Mouse (Mus musculus) layer of hippocampus, postnatal 36 days (tissue): Measurements from ENCODE around the gene Ethe1. TPM values are rescaled to one million over a fixed set of nuclear protein-coding genes. Genes with fewer than 3 reads are reported as not detected.

Experiments
- DNase-seq, 2 experiments: peaks; one replicate each; pipeline ENCODE4 v3.0.0; 2022
- total RNA-seq, 2 experiments: library from RNA; stranded (reverse); gene quantifications; 2 replicates each; pipeline ENCODE4 v1.2.3; 2021

Ethe1 gene
- total RNA-seq, 2 experiments from 2014 or later: 10.0 to 12.0 TPM

DNA sequence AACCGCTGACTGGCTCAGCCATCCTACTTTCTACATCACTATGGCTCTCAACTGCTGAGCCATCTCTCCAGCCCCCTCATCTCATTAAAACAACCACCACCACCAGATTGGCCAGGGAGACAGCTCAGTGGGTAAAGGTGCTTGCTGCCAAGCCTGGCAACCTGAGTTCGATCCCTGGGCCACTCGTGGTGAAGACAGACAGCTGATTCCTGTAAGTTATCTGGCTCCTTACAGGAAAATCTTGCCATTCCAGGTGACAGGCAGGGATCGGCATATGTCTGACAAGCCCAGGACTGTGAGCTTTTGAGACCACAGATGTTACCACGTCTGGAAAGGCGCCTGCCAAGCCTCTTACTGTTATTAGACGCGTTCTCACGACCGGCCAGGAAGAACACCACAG lies 9.5 kb upstream of the Ethe1 start:
- no peak for DNase-seq

DNA sequence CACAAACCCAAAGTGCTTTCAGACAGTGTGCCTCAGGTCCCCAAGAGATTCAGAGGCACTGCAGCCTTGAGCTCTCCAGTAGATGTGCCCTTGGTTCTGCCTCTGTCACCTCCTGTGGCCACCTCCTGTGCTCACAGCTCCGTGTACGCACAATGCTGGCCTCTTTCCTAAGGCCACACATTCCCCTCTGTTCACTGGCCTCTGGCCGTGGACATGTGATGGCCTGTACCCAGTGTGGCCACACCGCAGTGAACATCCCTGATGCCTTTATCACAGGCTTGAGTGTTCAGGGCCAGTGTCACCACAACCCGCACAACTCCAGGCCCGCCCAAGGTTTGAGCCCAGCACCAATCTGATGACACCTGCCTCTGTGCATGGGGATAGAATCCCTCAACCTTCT lies 2.5 kb upstream of the Ethe1 start:
- DNase-seq: no peak

DNA sequence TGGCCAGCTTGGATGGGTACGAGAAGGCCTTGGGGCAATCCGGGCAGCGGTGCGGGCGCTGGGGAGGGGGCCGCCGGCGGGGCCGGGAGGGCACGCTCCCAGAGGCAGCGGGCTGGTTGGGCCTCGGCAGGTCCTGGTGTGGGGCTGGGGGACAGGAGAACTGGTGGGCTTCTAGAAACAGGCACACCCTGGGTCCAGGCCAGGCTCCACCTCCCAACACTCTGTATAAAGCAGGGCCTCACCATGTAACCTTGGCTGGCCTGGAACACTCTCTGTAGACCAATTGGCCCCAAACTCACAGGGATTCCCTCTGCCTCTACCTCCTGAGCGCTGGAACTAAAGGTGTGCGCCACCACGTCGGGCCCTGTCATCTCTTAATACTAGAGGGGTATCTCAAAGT lies 1.3 kb upstream of the Ethe1 start:
- DNase-seq: no peak

DNA sequence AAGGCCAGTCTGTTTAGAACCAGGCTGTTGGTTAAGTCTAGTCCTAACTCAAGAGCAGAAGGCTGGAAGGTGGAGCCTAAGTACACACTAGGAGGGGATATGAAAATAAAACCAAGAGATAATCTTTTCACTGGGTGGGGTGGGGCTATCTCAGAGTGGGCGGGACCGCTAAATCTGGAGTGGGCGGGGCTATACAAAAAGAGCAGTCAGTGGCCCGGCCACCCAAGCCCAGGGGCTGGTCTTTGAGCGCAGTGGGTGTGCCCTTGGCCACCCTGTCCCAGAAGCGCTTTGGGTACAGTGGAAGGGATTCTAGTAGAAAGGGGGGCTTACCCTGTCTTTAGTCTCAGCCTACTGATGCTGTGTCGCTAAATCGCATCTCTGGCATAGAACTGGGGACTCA lies 515 bp upstream of the Ethe1 start:
- DNase-seq: no peak

DNA sequence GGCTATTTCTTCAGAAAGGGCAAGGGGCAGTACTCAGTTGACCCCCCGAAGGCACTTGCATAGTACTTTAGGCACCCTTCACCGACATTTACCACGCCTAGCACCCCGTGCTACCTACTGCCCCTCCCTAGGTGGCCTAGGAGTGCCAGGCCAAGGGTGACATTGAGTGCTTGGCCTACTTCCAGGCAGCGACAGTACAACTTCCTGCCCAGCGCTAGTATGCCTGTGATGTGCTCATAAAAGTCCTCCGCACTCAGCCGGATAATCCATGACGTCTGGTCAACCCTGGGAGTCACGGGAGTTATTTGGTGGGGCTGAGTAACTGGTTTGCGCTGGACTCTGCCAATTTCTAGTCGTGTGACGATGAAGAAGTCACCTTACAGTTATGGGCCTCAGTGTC lies 993 bp downstream of the Ethe1 start:
- no peak for DNase-seq

DNA sequence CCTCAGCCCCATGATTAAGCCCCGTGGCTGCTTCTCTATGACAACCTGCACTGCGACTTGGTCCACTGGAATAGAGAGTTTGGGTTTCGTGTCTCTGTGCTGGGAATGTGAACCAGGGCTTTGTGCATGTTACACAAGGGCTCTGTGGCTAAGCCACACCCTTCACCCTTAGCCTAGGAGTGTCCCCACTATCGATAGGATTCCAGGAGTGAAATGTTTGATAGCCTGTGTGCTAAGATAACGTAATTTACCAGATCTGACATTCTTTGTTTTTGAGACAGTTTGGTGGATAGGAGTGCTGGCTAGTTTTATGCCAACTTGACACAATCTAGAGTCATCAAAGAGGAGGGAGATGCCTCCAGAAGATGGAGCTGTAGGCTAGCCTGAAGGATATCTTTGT lies 4.4 kb downstream of the Ethe1 start:
- DNase-seq: no peak

DNA sequence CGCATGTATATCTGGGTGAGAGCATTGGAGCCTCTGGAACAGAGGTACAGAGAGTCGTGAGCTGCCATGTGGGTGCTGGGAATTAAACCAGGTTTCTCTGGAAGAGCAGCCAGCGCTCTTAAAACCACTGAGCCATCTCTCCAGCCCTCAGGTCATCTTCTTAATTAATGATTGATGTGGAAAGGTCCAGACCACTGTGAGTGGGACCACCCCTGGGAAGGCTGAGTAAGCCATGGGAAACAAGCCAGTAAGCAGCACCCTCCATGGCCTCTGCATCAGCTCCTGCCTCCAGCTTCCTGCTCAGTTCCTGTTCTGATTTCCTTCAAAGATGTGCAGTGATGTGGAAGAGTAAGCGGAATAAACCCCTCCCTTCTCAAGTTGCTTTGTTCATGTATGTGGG lies 4.8 kb downstream of the Ethe1 start:
- no peak for DNase-seq

DNA sequence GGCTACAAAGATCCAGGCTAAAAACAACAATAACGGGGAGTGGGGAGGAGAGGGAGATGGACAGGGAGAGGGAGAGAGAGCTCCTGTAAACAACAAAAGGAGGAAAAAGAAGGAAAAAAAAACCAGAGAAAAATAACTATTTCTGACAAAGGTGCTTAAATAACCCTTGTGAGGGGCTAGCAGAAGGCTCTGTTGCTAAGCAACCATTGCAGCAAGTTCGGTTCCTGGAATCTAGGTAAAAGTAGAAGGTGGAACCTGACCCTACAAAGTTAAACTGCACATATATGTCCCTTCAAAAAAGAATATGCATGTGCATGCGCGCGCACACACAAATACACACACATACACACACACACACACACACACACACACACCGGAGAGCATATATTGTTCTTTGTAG lies 5.4 kb downstream of the Ethe1 start:
- no peak for DNase-seq

DNA sequence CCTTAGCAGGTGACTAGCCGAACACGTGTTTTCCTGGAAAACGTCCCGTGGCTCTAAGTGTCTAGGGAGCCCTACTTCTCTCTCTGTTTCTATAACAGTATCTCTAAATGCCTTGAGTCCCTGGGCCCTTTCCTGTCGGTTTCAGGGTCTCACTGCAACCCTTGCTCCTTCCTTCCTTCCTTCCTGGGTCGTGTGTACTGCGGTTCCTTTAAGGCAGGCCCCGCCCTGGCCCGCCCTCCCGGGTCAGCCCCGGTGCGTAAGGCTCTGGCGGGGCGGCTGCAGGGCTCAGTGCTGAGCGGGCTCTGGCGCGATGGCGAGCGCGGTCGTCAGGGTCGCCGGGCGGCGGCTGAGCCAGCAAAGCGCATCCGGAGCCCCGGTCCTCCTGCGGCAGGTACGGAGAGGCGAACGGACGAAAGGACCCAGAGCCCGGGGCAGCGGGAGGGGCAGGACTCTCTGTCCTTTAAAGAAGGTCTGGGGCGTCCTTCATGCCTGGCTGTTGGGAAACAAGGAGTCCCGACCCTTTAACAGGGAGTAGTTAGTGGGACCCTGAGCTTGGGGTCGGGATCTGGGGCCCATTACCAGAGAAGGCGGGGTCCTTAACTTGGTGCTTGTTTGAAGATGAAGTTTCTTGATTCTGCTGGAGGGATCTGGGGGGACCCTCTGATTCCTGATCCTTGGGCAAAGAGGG lies 6.4 kb downstream of the Ethe1 start:
- DNase-seq: peak; percentile 54 to 69

DNA sequence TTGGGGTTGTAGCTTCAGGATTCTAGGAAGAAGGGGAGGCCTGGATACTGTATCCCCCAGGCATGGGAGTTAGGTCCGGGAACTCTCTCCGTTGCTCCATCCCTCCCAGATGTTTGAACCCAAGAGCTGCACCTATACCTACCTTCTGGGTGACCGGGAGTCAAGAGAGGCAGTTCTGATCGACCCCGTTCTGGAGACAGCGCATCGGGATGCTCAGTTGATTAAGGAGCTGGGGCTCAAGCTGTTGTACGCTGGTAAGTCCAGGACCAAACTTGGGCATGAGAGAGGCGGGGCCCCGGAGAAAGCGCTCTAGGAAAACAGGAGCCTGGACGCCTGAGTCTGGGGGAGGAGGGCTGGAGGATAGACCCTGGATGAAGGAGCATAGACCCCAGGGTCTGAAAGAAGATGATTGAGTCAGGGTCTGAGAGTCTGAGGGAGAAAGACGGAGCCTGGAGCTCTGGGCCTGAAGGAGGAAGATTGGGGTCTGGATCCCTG lies 7.0 kb downstream of the Ethe1 start:
- DNase-seq: no peak

DNA sequence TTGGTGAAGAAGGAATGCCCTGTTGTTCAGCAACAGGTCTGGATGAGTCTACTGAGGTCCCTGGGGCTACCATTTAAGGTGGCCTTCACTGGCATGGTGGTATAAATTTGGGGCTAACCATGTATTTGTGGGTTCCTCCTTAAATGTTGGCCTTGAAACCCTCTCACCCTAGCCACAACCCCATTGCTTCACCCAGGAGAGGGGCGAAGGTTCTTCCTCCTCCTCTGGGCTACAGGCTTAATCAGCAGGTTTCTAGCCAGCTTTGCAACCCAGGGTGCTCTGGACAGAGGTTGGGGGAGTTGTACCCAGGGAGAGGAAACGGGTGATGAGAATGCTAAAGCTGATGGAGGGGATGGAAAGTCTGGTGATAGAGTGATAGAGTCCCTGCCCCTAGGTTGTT lies 8.1 kb downstream of the Ethe1 start:
- DNase-seq: no peak

DNA sequence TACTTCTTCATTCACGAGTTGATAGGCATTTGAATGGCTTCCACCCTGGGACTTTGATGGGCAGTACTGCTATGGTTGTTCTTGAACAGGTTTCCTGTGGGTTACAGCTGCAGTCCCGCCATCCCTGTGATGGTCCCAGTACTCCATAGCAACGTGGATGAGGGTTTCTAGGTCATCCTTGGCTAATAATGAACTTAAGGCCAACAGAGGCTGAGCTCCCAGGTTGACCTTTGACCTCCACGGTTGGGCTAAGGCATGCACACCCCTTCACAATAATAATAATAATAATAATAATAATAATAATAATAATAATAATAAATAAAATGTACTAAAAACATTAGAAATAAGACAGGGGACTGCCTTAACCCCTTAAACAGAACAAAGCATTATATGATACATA lies 10.8 kb downstream of the Ethe1 start:
- no peak for DNase-seq

DNA sequence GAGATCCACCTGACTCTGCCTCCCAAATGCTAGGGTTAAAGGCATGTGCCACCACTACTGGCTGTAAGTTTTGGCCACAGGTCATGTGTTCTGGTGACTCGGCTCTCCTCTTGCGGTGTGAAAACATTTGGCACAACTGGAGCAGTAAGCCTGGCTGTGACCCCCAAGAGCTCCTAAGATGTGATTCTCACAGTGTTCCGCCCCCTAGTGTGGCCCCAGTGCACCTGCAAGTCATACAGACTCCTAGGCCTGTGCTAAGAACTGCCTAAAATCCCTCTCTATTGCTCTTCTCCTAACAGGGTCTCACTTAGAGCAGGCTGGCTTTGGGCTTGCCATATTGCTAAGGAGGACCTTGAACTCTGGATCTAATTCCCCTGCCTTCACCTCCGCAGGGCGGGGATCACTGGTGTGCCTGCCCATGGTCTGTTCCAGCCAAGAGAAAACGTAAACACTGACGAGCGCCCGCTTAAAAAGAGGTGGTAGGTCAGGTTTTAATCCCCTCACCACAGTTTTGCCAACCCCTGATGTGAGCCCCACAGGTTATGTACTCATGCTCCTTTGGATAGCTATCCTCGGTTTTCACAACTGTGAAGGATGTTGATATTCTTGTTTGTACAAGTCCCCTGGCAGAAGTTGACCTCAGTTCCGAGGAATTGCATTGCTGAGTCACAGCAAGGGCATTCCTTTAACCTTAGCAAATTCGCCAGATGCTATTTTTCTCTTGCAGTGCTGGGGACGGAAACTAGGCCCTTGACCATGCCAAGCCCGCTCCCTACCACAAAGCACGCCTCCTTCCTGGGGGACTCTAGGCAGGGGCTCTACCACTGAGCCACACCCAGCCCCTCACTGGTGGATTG lies 12.1 kb downstream of the Ethe1 start:
- DNase-seq: no peak

DNA sequence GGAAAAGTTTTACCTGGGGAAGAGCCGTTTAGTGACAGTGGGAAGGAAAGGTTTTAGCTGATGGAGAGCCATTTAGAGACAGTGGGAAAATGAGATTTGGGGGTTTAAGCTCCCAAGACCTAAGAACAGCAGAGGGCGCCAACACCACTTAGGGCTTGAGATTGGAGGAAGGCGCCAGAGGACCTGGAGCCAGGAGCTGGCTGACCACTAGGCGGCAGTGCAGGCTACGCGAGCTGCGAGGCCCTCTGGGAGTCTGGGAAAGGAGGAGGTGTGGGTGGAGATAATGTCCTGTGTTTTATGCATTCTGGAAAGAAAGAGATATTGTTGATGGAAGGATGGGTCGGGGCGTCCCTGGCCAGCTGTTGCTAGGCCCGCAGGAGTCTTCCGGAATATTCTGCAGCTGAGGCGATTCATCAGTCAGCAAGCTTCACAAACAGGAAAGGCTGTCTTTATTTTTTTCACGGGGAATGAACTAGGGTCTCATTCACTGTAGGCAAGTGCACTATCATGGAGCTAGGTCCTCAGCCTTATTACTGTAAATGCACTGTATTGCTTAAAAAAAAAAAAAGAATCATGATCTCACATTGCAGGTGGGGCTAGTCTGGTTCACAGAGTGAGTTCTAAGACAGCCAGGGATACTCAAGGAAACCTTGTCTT lies 13.7 kb downstream of the Ethe1 start:
- DNase-seq: peak; percentile 96

DNA sequence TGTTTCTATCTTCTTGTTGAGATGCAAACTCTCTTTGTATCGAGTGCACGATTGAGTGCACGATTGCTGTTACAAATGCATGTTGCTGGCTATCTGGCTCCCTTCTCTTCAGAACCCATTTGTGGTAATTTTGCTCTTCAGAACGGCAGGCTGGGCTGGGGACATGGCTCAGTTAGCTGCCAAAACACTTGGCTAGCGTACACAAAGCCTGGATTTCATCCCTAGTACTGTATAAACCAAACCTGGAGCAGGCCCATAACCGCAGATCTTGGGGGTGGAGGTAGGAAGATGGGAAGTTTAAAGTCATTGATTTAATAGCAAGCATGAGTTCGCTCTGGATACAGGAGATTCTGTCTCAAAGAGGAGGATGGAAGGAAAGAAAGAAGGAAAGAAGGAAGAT lies 18.2 kb downstream of the Ethe1 start:
- DNase-seq: peak in 1 of 2 experiments; percentile 11

DNA sequence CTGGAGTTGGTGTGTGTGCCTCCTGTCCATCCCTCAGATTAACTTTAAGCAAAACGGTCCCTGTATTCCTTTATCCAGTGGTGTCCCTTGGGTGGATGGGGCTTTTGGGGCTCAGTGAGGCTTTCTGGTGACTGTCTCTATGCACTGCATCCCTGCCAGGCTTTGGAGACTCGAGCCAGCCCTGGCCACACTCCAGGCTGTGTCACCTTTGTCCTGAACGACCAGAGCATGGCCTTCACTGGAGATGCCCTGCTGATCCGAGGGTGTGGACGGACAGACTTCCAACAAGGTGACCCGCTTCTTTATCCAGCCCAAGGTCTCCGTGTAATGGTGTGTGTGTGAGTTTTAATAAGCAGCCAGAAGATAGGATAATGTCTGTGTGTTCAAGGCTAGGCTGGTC lies 18.7 kb downstream of the Ethe1 start:
- no peak for DNase-seq

DNA sequence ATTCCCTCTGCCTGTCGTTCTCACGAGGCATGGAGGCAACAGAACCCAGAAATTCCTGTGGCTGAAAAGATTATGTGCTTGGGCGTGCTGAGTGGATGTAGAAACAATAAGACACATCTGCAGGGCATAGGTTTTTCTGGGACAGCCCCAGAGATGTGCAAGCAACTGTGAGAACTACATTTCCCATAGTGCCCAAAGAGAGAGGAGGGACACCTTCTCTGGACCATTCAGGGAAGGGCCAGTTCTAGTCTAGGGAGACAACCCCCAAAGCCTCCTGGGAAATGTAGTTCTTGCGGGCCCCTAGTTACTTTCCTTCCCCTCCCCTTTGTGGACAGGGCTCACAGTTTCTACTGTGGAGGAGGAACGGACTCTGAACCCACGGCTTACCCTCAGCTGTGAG lies 20.7 kb downstream of the Ethe1 start:
- DNase-seq: peak; percentile 21 to 27

DNA sequence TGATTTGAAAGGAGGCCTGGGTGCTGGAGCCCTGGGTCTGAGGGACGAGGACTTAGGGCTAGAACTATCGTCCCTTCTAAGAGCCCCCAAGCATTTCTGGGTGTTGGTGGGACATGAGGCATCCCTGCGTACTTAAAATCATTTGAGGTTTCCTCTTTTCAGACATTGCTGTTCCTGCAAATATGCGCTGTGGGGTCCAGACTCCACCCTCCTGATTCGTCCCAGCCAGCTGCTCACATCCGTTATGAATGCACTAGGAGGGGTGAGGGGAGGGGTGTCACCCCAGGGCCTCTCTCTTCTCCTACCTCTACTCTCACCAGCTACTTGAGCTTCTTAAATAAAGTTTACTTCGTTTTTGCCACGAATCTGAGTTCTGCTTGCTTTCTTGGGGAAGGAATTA lies 21.2 kb downstream of the Ethe1 start:
- no peak for DNase-seq

DNA sequence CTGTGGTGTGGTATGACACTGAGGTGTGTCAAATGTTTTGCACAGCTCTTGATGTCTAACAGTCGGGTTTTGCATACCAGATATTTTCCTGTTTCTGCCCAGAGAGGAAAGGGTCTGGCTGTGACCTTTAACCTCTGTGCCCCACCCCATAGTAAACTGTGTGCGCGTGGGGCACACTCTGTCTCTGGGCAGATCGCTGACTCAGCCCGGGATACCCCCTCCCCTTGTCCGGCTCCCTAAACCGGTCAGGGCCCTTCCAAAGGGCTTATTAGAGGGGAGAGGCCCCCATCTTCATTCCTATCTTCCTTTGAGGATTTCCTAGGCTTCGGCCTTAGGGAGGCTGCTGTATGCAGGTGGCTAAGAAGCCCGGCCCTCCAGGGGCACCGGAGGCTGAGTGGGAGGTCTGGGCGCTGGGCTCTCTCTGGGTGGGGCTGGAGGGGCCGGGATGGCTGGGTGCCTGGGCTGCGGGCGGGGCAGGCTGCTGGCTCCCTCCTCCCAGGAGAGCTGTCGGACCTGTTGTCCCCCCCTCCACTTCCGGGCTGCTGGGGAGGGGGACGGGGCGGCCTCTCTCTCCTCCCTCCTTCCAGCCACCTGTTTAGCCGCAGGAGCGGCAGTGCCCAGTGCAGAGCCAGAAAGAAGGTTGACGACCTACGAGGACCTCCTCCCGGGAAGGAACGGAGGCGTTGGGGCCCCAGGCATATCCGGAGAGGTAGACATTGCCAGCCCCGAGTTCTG lies 23.0 kb downstream of the Ethe1 start, which contains the start of gene Phldb3:
Phldb3 (plus strand) TSS at position 620 of the 735 bp plus-strand sequence.
- no peak for DNase-seq

DNA sequence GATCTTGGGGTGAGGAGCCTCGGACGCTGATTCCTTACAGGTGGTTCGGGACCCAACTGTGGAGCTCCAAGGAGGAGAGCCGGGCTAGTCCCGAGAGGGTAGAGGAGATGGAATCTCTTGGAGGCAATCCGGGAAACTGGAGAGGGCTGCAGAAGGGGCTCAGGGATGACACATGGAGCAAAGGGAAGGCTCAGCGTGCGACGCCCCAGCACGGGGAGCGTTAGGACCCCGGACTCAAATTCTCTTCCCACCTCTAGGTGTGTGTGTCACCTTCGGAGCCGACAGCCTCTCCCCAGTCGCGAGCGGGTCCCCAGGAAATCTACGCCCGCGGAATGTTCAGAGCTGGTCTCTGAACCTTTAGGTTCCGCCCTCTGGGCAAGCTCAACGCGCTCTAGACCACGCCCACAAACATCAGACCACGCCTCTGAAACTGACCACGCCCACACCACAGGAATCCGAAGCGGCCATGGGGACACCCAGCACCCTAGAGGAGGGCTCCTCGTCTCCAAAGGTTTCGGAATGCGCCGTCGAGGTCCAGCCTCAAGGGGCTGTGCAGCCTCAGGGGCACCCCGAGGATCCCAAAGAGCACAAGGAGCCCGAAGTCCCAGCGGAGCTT lies 23.6 kb downstream of the Ethe1 start:
- peak; percentile 46 to 48 for DNase-seq

DNA sequence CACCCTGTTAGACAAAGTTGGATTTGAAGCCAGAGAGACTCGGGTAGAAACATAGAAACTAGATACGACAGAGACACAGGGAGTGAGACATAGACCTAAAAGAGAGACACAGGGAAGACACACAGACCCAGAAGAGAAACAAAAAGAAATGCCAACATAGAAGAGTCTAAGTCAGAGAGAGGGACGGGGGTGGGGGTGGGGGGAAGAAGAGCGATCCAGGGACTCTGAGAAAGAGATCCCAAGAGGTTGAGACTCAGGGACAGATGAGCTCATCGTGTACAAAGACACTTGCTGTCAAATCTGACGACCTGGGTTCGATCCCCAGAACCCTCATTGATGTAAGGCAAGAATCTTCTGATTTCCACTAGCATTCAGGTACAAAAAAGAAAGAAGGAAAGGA lies 24.4 kb downstream of the Ethe1 start:
- DNase-seq: no peak

DNA sequence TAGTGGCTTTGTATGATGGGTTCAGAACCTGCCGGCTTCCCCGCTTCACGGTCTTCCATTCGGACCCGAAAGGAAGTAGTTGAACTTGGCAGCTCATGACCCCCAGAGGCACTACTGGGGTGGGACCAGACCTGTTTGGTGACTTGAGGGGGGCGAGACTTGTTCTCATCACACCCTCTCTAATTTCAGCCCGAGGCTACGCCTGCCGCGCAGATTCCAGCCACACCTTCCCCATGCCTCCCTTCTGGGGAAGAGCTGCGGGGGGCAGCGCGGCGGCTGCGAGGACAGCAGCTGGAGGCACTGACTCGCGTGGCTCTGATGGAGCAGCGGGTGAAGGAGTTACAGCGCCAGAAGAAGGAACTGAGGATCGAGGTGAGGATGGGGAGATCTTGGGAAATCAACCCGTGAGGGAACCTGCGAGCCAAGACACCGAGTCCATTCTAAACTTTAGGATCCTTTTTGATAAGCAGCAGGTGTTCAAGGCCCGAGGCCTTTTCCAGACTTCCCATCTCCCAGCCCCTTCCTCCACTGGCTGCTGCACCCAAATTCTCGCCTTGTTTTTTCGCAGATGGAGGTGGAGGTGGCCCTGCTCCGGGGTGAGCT lies 25.1 kb downstream of the Ethe1 start:
- no peak for DNase-seq
